Mouse (Mus musculus) spleen, adult 2 months (tissue): ENCODE measurements around the gene Cep112. TPM values are rescaled to one million over a fixed set of nuclear protein-coding genes. Genes with fewer than 3 reads are reported as not detected.

ENCODE experiments used
- DNase-seq, 2 experiments: peaks; one replicate each; pipeline versions ENCODE4 v3.0.0 to v3.0.0-alpha.2; 2012 to 2021; ENCODE audit warnings: low spot score in 2 of 2, low read depth in 1 of 2
- H3K27ac ChIP-seq: fragments of 200-500 bp; 2 replicates; pipeline ENCODE4 v1.5.1; 2012; ENCODE audit warnings: low read length, inconsistent platforms; ENCODE audit not compliant: insufficient read depth
- H3K27me3 ChIP-seq: fragments of 200-500 bp; 2 replicates; pipeline ENCODE4 v1.6.1; 2012; ENCODE audit warnings: mild to moderate bottlenecking, moderate library complexity, low read length, inconsistent platforms; ENCODE audit not compliant: control insufficient read depth, insufficient read depth
- H3K36me3 ChIP-seq: fragments of 200-500 bp; 2 replicates; pipeline ENCODE4 v1.6.1; 2012; ENCODE audit warnings: mild to moderate bottlenecking, low read length, inconsistent platforms; ENCODE audit not compliant: control insufficient read depth, insufficient read depth
- H3K4me1 ChIP-seq: fragments of 200-500 bp; 2 replicates; pipeline ENCODE4 v1.6.1; 2011; ENCODE audit warnings: inconsistent platforms; ENCODE audit not compliant: control insufficient read depth, insufficient read depth, insufficient read length
- H3K4me3 ChIP-seq: fragments of 200-500 bp; 2 replicates; pipeline ENCODE4 v1.5.1; 2011; ENCODE audit warnings: mild to moderate bottlenecking, inconsistent platforms; ENCODE audit not compliant: insufficient read depth, insufficient read length; ENCODE audit errors: extremely low read depth
- CTCF ChIP-seq: fragments of 200-500 bp; IDR thresholded peaks from 2 replicates; pipeline ENCODE4 v1.5.1; 2011; ENCODE audit warnings: mild to moderate bottlenecking, inconsistent platforms; ENCODE audit not compliant: insufficient read depth, insufficient read length, insufficient replicate concordance; ENCODE audit errors: extremely low read depth
- POLR2A ChIP-seq: fragments of 200-500 bp; IDR thresholded peaks from 2 replicates; pipeline ENCODE4 v1.6.1; 2011; ENCODE audit warnings: low read depth, low read length, inconsistent platforms
- WGBS: fragments of 180-500 bp; shearing (Covaris S2); methylation state at CpG from one replicate; pipeline ENCODE4 v1.1.7; 2018; 5-methylcytosine and 5-hydroxymethylcytosine counted together
- polyA plus RNA-seq: library from polyadenylated mRNA; depleted of rRNA; stranded (reverse); fragments of >200 nt; gene quantifications from 2 replicates; pipeline ENCODE4 v1.2.3, GENCODE M21; 2012

The Cep112 gene
- polyA plus RNA-seq, 1 experiment = 0.29 TPM

- 86% methylated on average over 1 of the region's 1 CpGs for WGBS
- DNase-seq = no peak
- TF ChIP-seq CTCF = no peak
- TF ChIP-seq POLR2A = no peak
- no peak overlapping the region for H3K27ac ChIP-seq
- no peak overlapping the region for H3K4me3 ChIP-seq
- no peaks in the 10 kb centered on the region; the same call in 1 of the 2 replicates for H3K27me3 ChIP-seq
- H3K4me1 ChIP-seq = no peaks in the 10 kb centered on the region
- no peaks in the 10 kb centered on the region for H3K36me3 ChIP-seq
Observed at GRCm38 (mm10) chr11:108385666-108386024, 39.3 kb upstream of the Cep112 start.

GRCm38 (mm10) chr11:108395061-108395460 lies 29.9 kb upstream of the Cep112 start:
- 92% methylated on average over 9 of the region's 9 CpGs for WGBS
- Histone ChIP-seq H3K4me1 (no peaks in the 10 kb centered on the region), H3K27me3 (no peaks in the 10 kb centered on the region), H3K27ac (no peak overlapping the region), H3K4me3 (no peak overlapping the region), H3K36me3 (no peaks in the 10 kb centered on the region)
- TF ChIP-seq POLR2A = no peak
- no peak for TF ChIP-seq CTCF
- no peak for DNase-seq

GRCm38 (mm10) chr11:108396076-108396829 lies 28.7 kb upstream of the Cep112 start:
- H3K4me1 ChIP-seq = no peaks in the 10 kb centered on the region
- DNase-seq = no peak
- no peaks in the 10 kb centered on the region for H3K36me3 ChIP-seq
- 85% methylated on average over 7 of the region's 7 CpGs for WGBS
- no peak overlapping the region for H3K27ac ChIP-seq
- TF ChIP-seq POLR2A (no peak), CTCF (no peak)
- H3K4me3 ChIP-seq = no peak overlapping the region
- no peaks in the 10 kb centered on the region for H3K27me3 ChIP-seq

GRCm38 (mm10) chr11:108409876-108410644 lies 14.9 kb upstream of the Cep112 start:
- no peaks in the 10 kb centered on the region for H3K27me3 ChIP-seq
- TF ChIP-seq CTCF (no peak), POLR2A (no peak)
- H3K36me3 ChIP-seq = no peaks in the 10 kb centered on the region
- WGBS = 84% methylated on average over 9 of the region's 9 CpGs
- no peaks in the 10 kb centered on the region for H3K4me1 ChIP-seq
- no peak overlapping the region for H3K4me3 ChIP-seq
- no peak for DNase-seq
- H3K27ac ChIP-seq = no peak overlapping the region

- WGBS = 91% methylated on average over 1 of the region's 1 CpGs
- Histone ChIP-seq H3K36me3 (no peaks in the 10 kb centered on the region), H3K27ac (no peak overlapping the region), H3K27me3 (no peaks in the 10 kb centered on the region), H3K4me3 (no peak overlapping the region), H3K4me1 (no peaks in the 10 kb centered on the region)
- TF ChIP-seq CTCF = no peak
- TF ChIP-seq POLR2A = no peak
- no peak for DNase-seq
Observed at GRCm38 (mm10) chr11:108416360-108416759, 8.6 kb upstream of the Cep112 start.

GRCm38 (mm10) chr11:108418540-108418939 lies 6.5 kb upstream of the Cep112 start:
- H3K27me3 ChIP-seq = no peaks in the 10 kb centered on the region
- no peaks in the 10 kb centered on the region for H3K36me3 ChIP-seq
- peak in 1 of 2 experiments; percentile 21 for DNase-seq
- H3K4me1 ChIP-seq = no peaks in the 10 kb centered on the region
- WGBS = 13% methylated on average over 1 of the region's 1 CpGs
- H3K27ac ChIP-seq = no peak overlapping the region
- TF ChIP-seq POLR2A (no peak), CTCF (no peak)
- no peak overlapping the region for H3K4me3 ChIP-seq

- Histone ChIP-seq H3K27me3 (no peaks in the 10 kb centered on the region), H3K36me3 (no peaks in the 10 kb centered on the region), H3K4me3 (no peak overlapping the region), H3K27ac (no peak overlapping the region), H3K4me1 (no peaks in the 10 kb centered on the region)
- 84% methylated on average over 6 of the region's 6 CpGs for WGBS
- TF ChIP-seq CTCF (no peak), POLR2A (no peak)
- DNase-seq = no peak
Observed at GRCm38 (mm10) chr11:108419242-108419641, 5.8 kb upstream of the Cep112 start.
